Mouse (Mus musculus) left cerebral cortex, postnatal 36 days (tissue): ENCODE measurements at regions not wholly inside any gene's neighbourhood (a gene's known extent, or its start where the extent isn't known, plus 50 kb on each side); places are given as distances from the start of the nearest gene placed in this dataset.

Source experiments
- DNase-seq, 2 experiments: peaks; one replicate each; pipeline ENCODE4 v3.0.0; 2021 to 2022; ENCODE audit warnings: low spot score in 2 of 2, mixed read lengths in 1 of 2
- intact Hi-C: fragments of 180-260 bp; cut with DNase I; formaldehyde crosslinking; loops from one replicate; pipeline ENCODE4 v1.15.1; 2025

GRCm38 (mm10) chrX:158544021-158544420 lies 500.9 kb upstream of the Cnksr2 start:
- intact Hi-C loops, result no loop called here
- DNase-seq, result peak; percentile 4 to 20

GRCm38 (mm10) chrX:158577856-158578255 lies 534.8 kb upstream of the Cnksr2 start:
- DNase-seq, result no peak
- intact Hi-C loops, result no loop called here

DNA sequence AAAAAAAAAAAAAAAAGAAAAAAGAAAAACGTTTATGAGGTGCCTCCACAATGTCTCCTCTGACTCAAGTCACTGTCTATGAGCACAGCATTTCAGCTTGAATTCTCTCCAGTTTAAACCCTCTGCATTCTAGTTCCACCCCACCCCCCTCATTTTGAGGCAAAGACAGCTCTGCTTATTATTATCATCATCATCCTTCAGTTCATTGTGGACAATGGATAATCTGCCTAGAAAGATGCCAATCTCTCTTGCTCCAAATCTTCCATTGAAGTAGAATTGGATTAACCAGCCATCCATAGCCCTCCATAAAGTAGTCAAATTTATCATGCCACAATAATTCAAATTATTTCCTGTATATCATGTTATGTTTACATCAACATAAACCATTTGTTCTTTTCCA lies 570.0 kb upstream of the Cnksr2 start:
- intact Hi-C loops, result loop anchor here (5.0 to 10.0 kb wide), 2 partner anchors 571 to 878 kb away; partner anchors contain the start of gene Cnksr2
- DNase-seq, result no peak

GRCm38 (mm10) chrX:158613607-158614006 lies 570.5 kb upstream of the Cnksr2 start:
- intact Hi-C loops, result loop anchor here (1.0 to 10.0 kb wide), 3 partner anchors 307 to 879 kb away; partner anchors contain the start of gene Cnksr2
- DNase-seq, result no peak

- peak; percentile 29 to 30 for DNase-seq
- intact Hi-C loops, result loop anchor here (1.0 to 10.0 kb wide), 3 partner anchors 306 to 879 kb away; partner anchors contain the start of gene Cnksr2
Observed at GRCm38 (mm10) chrX:158614029-158614428, 570.9 kb upstream of the Cnksr2 start.

DNA sequence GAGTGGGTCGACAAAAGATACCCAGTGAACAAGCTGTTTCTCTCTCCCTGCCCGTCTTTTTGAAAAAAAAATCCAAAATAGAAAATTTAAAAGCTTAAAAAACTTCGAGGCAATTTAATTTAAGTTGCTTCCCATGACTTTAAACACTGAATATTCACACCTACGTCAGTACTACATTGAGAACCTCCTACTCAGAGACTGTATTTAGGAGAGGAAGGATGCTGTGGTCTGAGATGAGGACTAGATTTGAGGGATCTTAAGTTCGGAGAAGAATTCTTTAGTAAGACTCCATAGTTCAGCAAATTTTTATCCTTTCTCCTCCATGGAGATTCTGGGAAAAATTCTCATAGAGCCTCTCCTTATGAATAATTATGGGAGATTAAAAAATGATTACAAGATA lies 571.4 kb upstream of the Cnksr2 start:
- DNase-seq, result no peak
- intact Hi-C loops, result loop anchor here (1.0 to 10.0 kb wide), 3 partner anchors 306 to 880 kb away; partner anchors contain the start of gene Cnksr2

- DNase-seq, result no peak
- intact Hi-C loops, result loop anchor here (10.0 kb wide), 1 partner anchor 880 kb away; no protein-coding TSS in a partner anchor
Observed at GRCm38 (mm10) chrX:158615096-158615495, 572.0 kb upstream of the Cnksr2 start.

GRCm38 (mm10) chrX:158627390-158627789 lies 582.7 kb upstream of the Rps6ka3 start:
- intact Hi-C loops, result loop anchor here (5.0 kb wide), 1 partner anchor 210 kb away; no protein-coding TSS in a partner anchor
- no peak for DNase-seq

- intact Hi-C loops, result no loop called here
- peak in 1 of 2 experiments; percentile 4 for DNase-seq
Observed at GRCm38 (mm10) chrX:158632406-158632805, 577.7 kb upstream of the Rps6ka3 start.

DNA sequence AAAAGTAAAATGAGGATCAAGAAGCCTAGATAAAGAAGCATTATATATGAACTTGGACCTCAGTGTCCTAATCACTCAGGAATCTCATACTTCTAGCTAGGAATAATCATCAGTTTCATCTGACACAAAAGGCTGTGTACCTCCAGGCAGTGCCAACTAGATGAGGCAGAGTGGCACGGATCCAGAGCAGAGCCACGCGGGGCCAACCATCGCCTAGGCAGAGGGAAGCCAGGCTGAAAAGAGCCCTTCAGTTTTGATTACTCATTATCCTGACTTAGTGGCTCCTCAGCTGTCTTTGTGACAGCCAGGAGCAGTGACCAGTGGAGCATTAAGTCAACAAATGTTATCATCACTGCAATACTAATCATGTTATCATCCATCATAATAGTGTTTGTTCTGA lies 557.9 kb upstream of the Rps6ka3 start:
- DNase-seq, result no peak
- intact Hi-C loops, result no loop called here

- intact Hi-C loops, result no loop called here
- DNase-seq, result no peak
Observed at GRCm38 (mm10) chrX:158656188-158656587, 553.9 kb upstream of the Rps6ka3 start.

GRCm38 (mm10) chrX:158694191-158694590 lies 515.9 kb upstream of the Rps6ka3 start:
- intact Hi-C loops, result no loop called here
- no peak for DNase-seq

GRCm38 (mm10) chrX:158703411-158703810 lies 506.7 kb upstream of the Rps6ka3 start:
- no peak for DNase-seq
- intact Hi-C loops, result no loop called here

- DNase-seq, result no peak
- intact Hi-C loops, result no loop called here
Observed at GRCm38 (mm10) chrX:158709811-158710210, 500.3 kb upstream of the Rps6ka3 start.

DNA sequence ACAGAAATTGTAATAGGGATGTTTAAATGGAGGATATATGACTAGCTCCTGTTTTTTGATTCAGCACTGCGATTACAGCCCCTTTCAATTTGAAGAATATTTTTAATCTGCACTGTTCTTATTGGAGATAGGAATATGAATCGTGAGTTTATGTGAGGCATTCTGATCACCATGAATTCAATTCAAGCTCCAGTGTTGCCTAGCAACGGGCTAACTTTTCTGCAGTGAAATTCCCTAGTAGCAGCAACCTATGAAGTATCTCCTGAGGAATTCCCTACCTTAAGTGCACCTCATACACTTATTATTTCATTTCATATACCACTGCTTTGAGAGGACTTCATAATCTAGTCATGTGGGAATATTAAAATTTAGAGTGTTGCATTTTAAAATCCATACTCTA lies 465.4 kb upstream of the Rps6ka3 start:
- intact Hi-C loops, result no loop called here
- DNase-seq, result no peak

- intact Hi-C loops, result no loop called here
- no peak for DNase-seq
Observed at GRCm38 (mm10) chrX:158745766-158746541, 464.2 kb upstream of the Rps6ka3 start.
